Mouse (Mus musculus) midbrain, embryonic 11.5 days (tissue): Measurements from ENCODE around the gene Arhgap15. TPM values are rescaled to one million over a fixed set of nuclear protein-coding genes. Genes with fewer than 3 reads are reported as not detected.

Experiments
- ATAC-seq: fragments of 200-750 bp; cut with Nextera tagmentation; 2 replicates; pipeline ENCODE4 v1.8.0; 2017; ENCODE audit warnings: moderate TSS enrichment, moderate library complexity; ENCODE audit not compliant: low FRiP score
- DNase-seq: peaks from one replicate; pipeline ENCODE4 v3.0.0; 2015; ENCODE audit warnings: low spot score; ENCODE audit errors: missing footprints
- H3K27ac ChIP-seq: fragments of 300-500 bp; sonication (generic); 2 replicates; pipeline ENCODE4 v1.5.1; 2014; ENCODE audit warnings: low read depth, low read length
- H3K27me3 ChIP-seq: fragments of 300-500 bp; sonication (generic); 2 replicates; pipeline ENCODE4 v1.6.1; 2014; ENCODE audit warnings: mild to moderate bottlenecking, low read length, moderate library complexity, mixed read lengths; ENCODE audit not compliant: control insufficient read depth, insufficient read depth
- H3K36me3 ChIP-seq: fragments of 300-500 bp; sonication (generic); 2 replicates; pipeline ENCODE4 v1.6.1; 2014; ENCODE audit warnings: mild to moderate bottlenecking, low read length, moderate library complexity, mixed read lengths; ENCODE audit not compliant: control insufficient read depth, insufficient read depth
- H3K4me1 ChIP-seq: fragments of 300-500 bp; sonication (generic); 2 replicates; pipeline ENCODE4 v1.6.1; 2014; ENCODE audit warnings: low read length; ENCODE audit not compliant: control insufficient read depth, insufficient read depth
- H3K4me2 ChIP-seq: fragments of 300-500 bp; sonication (generic); 2 replicates; pipeline ENCODE4 v1.6.1; 2014; ENCODE audit warnings: mild to moderate bottlenecking, moderate library complexity
- H3K4me3 ChIP-seq: fragments of 300-500 bp; sonication (generic); 2 replicates; pipeline ENCODE4 v1.5.1; 2014; ENCODE audit warnings: low read depth, low read length
- H3K9ac ChIP-seq: fragments of 300-500 bp; sonication (generic); 2 replicates; pipeline ENCODE4 v1.6.1; 2014; ENCODE audit warnings: low read length
- H3K9me3 ChIP-seq: fragments of 300-500 bp; sonication (generic); 2 replicates; pipeline ENCODE4 v1.6.1; 2016; ENCODE audit warnings: low read length; ENCODE audit not compliant: control insufficient read depth
- WGBS: fragments of 180-500 bp; shearing (Covaris S2); extraction: QIAGEN DNeasy Blood & Tissue Kit; methylation state at CpG from one replicate; pipeline ENCODE4 v1.1.7; 2014; 5-methylcytosine and 5-hydroxymethylcytosine counted together
- polyA plus RNA-seq: library from polyadenylated mRNA; unstranded; fragments of >200 nt; fragmentation: Nextera tagmentation; extraction: Ambion mirVana; gene quantifications from 2 replicates; pipeline ENCODE4 v1.2.1, GENCODE M21; 2014

Arhgap15 gene
- polyA plus RNA-seq, 1 experiment from 2014 or later, result 0.52 TPM

- Histone ChIP-seq H3K4me1 (no peaks in the 10 kb centered on the region), H3K36me3 (no peaks in the 10 kb centered on the region), H3K27me3 (no peaks in the 10 kb centered on the region), H3K9me3 (no peaks in the 10 kb centered on the region), H3K27ac (no peak overlapping the region), H3K4me3 (no peak overlapping the region), H3K9ac (no peak overlapping the region), H3K4me2 (no peak overlapping the region)
- no peak for DNase-seq
- 67% methylated on average over 3 of the region's 3 CpGs for WGBS
- no peak for ATAC-seq
Measured at GRCm38 (mm10) chr2:44165789-44166188, 417.2 kb downstream of the Arhgap15 start.

GRCm38 (mm10) chr2:44166716-44167115 lies 418.1 kb downstream of the Arhgap15 start:
- Histone ChIP-seq H3K9ac (no peak overlapping the region), H3K36me3 (no peaks in the 10 kb centered on the region), H3K27me3 (no peaks in the 10 kb centered on the region), H3K4me3 (no peak overlapping the region), H3K4me1 (no peaks in the 10 kb centered on the region), H3K4me2 (no peak overlapping the region), H3K9me3 (no peaks in the 10 kb centered on the region), H3K27ac (no peak overlapping the region)
- no peak for ATAC-seq
- 89% methylated on average over 4 of the region's 4 CpGs for WGBS
- DNase-seq, result no peak

- DNase-seq, result no peak
- H3K27ac ChIP-seq, result no peak overlapping the region
- H3K27me3 ChIP-seq, result no peaks in the 10 kb centered on the region
- no peaks in the 10 kb centered on the region for H3K4me1 ChIP-seq
- no peak overlapping the region for H3K4me2 ChIP-seq
- no peaks in the 10 kb centered on the region for H3K36me3 ChIP-seq
- WGBS, result 87% methylated on average over 10 of the region's 10 CpGs
- no peak for ATAC-seq
- H3K9me3 ChIP-seq, result no peaks in the 10 kb centered on the region
- no peak overlapping the region for H3K9ac ChIP-seq
- no peak overlapping the region for H3K4me3 ChIP-seq
Measured at GRCm38 (mm10) chr2:44184476-44184875, 435.9 kb downstream of the Arhgap15 start.

GRCm38 (mm10) chr2:44190749-44191148 lies 442.1 kb downstream of the Arhgap15 start:
- DNase-seq, result no peak
- Histone ChIP-seq H3K9me3 (no peaks in the 10 kb centered on the region), H3K36me3 (no peaks in the 10 kb centered on the region), H3K4me2 (no peak overlapping the region), H3K9ac (no peak overlapping the region), H3K27me3 (no peaks in the 10 kb centered on the region), H3K27ac (no peak overlapping the region), H3K4me1 (no peaks in the 10 kb centered on the region), H3K4me3 (no peak overlapping the region)
- no peak for ATAC-seq
- WGBS, result 82% methylated on average over 9 of the region's 9 CpGs

- ATAC-seq, result no peak
- 92% methylated on average over 3 of the region's 3 CpGs for WGBS
- DNase-seq, result no peak
- H3K27ac ChIP-seq, result no peak overlapping the region
- H3K9me3 ChIP-seq, result no peaks in the 10 kb centered on the region
- H3K4me2 ChIP-seq, result no peak overlapping the region
- no peaks in the 10 kb centered on the region for H3K4me1 ChIP-seq
- no peaks in the 10 kb centered on the region for H3K27me3 ChIP-seq
- no peak overlapping the region for H3K9ac ChIP-seq
- no peaks in the 10 kb centered on the region for H3K36me3 ChIP-seq
- no peak overlapping the region for H3K4me3 ChIP-seq
Measured at GRCm38 (mm10) chr2:44192058-44192457, 443.4 kb downstream of the Arhgap15 start.

- no peaks in the 10 kb centered on the region for H3K36me3 ChIP-seq
- WGBS, result 95% methylated on average over 7 of the region's 7 CpGs
- no peak overlapping the region for H3K9ac ChIP-seq
- H3K9me3 ChIP-seq, result no peaks in the 10 kb centered on the region
- H3K27me3 ChIP-seq, result no peaks in the 10 kb centered on the region
- no peak overlapping the region for H3K4me2 ChIP-seq
- ATAC-seq (no peak), DNase-seq (no peak)
- H3K4me3 ChIP-seq, result no peak overlapping the region
- H3K4me1 ChIP-seq, result 0 out of 2 replicates have a peak, but pooled peaks cover 2% of the 10 kb centered on the region
- H3K27ac ChIP-seq, result no peak overlapping the region
Measured at GRCm38 (mm10) chr2:44215506-44215905, 466.9 kb downstream of the Arhgap15 start.

GRCm38 (mm10) chr2:44217811-44218210 lies 469.2 kb downstream of the Arhgap15 start:
- Histone ChIP-seq H3K4me2 (no peak overlapping the region), H3K36me3 (no peaks in the 10 kb centered on the region), H3K27ac (no peak overlapping the region), H3K9me3 (no peaks in the 10 kb centered on the region), H3K4me3 (no peak overlapping the region), H3K27me3 (no peaks in the 10 kb centered on the region), H3K4me1 (peaks cover 6% of the 10 kb centered on the region), H3K9ac (no peak overlapping the region)
- DNase-seq (no peak), ATAC-seq (no peak)
- 81% methylated on average over 6 of the region's 6 CpGs for WGBS

GRCm38 (mm10) chr2:44218317-44218716 lies 469.7 kb downstream of the Arhgap15 start:
- H3K36me3 ChIP-seq, result no peaks in the 10 kb centered on the region
- H3K4me3 ChIP-seq, result no peak overlapping the region
- H3K9me3 ChIP-seq, result no peaks in the 10 kb centered on the region
- no peak overlapping the region for H3K4me2 ChIP-seq
- H3K9ac ChIP-seq, result no peak overlapping the region
- ATAC-seq (peak; percentile 61; the same call in 1 of the 2 replicates), DNase-seq (no peak)
- H3K4me1 ChIP-seq, result peaks cover 6% of the 10 kb centered on the region
- H3K27ac ChIP-seq, result no peak overlapping the region
- no peaks in the 10 kb centered on the region for H3K27me3 ChIP-seq
- 30% methylated on average over 8 of the region's 8 CpGs for WGBS

- 69% methylated on average over 2 of the region's 2 CpGs for WGBS
- no peak for ATAC-seq
- Histone ChIP-seq H3K9ac (no peak overlapping the region), H3K4me1 (peaks cover 6% of the 10 kb centered on the region), H3K4me2 (no peak overlapping the region), H3K27me3 (no peaks in the 10 kb centered on the region), H3K27ac (no peak overlapping the region), H3K9me3 (no peaks in the 10 kb centered on the region), H3K36me3 (no peaks in the 10 kb centered on the region), H3K4me3 (no peak overlapping the region)
- no peak for DNase-seq
Measured at GRCm38 (mm10) chr2:44221686-44222085, 473.1 kb downstream of the Arhgap15 start.
